Mouse (Mus musculus): Measurements from ENCODE around the gene Stxbp5l. TPM values are rescaled to one million over a fixed set of nuclear protein-coding genes. Genes with fewer than 3 reads are reported as not detected.

Gene Stxbp5l
- polyA plus RNA-seq, 1 experiment = not detected

DNA sequence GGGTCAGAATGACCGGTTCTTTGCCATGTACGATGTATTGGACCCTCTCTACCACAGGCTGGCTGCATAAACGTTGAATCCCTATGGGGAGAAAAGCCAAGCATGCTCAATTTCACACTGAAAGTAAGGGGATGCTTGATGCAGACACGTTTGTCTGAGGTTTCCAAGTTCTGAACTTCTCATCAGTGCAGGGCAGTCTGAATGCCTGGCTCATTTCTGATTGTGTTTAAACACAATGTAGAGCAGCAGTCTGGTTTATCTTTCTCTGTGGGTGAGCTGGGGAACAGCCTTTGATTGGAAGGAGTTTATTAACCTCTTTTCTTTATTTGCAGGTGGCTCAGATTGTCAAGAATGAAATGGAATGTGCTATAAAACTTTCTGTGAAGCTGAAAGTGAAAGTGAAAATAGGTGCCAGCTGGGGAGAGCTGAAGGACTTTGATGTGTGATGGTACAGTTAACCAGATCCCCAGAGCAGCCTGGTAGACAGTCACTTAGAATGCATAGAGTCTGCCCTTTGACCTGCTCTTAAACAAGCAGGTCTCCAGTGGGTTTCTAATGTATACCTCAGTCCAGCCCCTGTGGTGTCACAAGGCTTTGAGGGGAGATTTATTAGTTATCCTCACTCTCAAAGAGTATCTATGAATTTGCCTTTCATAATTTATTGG is 290.5 kb downstream of the Stxbp5l start:
- Histone ChIP-seq H3K4me3 (ENCODE audit: insufficient read depth, low read length) (no peak overlapping the region), H3K4me1 (ENCODE audit: control insufficient read depth, insufficient read depth, low read length) (0 out of 2 replicates have a peak, but pooled peaks cover 2% of the 10 kb centered on the region), H3K27ac (ENCODE audit: insufficient read depth, low read depth, low read length) (no peak overlapping the region)
- TF ChIP-seq CTCF (IDR thresholded peaks at IDR 0.05; ENCODE audit: low read depth, low read length) (no peak), POLR2A (IDR thresholded peaks at IDR 0.05; ENCODE audit: borderline replicate concordance, low read depth, low read length) (no peak)

DNA sequence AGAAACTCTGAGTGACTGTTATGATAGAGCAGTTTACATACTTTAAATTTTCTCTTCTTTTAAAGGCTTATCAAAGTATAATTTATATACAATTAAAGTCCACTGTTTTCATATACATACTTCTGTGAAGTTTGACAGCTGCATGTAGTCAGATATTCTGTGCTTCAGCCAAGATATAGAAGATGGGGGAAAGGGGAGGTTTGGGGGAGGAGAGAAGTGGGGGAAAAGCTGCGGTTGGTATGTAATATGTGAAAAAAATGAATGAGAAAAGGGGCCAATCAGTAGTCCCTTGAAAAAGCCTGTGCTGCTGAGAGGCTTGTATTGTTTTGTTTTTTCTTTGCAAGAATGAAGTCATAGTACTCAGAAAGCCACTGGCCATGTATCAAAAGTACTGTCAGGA is 295.1 kb downstream of the Stxbp5l start:
- no peak overlapping the region for H3K27ac ChIP-seq (ENCODE audit: insufficient read depth, low read depth, low read length)
- 0 out of 2 replicates have a peak, but pooled peaks cover 2% of the 10 kb centered on the region for H3K4me1 ChIP-seq (ENCODE audit: control insufficient read depth, insufficient read depth, low read length)
- no peak overlapping the region for H3K4me3 ChIP-seq (ENCODE audit: insufficient read depth, low read length)
- TF ChIP-seq POLR2A (IDR thresholded peaks at IDR 0.05; ENCODE audit: borderline replicate concordance, low read depth, low read length) = no peak
- TF ChIP-seq CTCF (IDR thresholded peaks at IDR 0.05; ENCODE audit: low read depth, low read length) = no peak

DNA sequence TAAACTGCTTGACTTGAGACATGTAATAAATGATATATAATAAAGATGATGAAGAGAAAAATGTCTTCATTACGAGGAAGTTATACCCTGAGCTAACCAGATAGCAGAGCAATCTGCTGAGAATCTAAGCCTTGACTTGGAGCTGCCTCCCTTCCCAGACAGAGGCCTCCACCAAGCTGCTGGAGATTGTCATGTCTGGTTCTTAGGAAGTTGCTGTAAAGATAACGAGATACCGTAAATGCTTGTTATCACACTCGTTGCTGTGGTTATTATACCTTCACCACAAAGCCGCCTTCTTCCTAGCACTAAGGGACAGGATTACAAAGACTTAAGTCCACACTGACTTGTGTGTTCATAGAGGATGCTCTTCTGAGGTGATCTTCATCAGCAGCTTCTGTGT is 312.4 kb downstream of the Stxbp5l start:
- Histone ChIP-seq H3K27ac (ENCODE audit: insufficient read depth, low read depth, low read length) (no peak overlapping the region), H3K4me1 (ENCODE audit: control insufficient read depth, insufficient read depth, low read length) (no peaks in the 10 kb centered on the region)
- TF ChIP-seq POLR2A (IDR thresholded peaks at IDR 0.05; ENCODE audit: borderline replicate concordance, low read depth, low read length) = no peak
- TF ChIP-seq CTCF (IDR thresholded peaks at IDR 0.05; ENCODE audit: low read depth, low read length) = no peak

More for the DNA sequence above, 312.4 kb downstream of the Stxbp5l start:
- H3K4me3 ChIP-seq (ENCODE audit: insufficient read depth, low read length) = no peak overlapping the region

Other genes with a start within 250 kb of the Stxbp5l start
- gene Gtf2e1, start 154.8 kb upstream of the Stxbp5l start, polyA plus RNA-seq (2012; ENCODE audit: insufficient read depth, insufficient read length, missing spikeins) = 8.3 and 9.4 TPM in 2 replicates
- gene Rabl3, start 154.9 kb upstream of the Stxbp5l start, polyA plus RNA-seq (2012; ENCODE audit: insufficient read depth, insufficient read length, missing spikeins) = 9.3 and 9.7 TPM in 2 replicates
- gene Hgd, start 195.2 kb upstream of the Stxbp5l start, polyA plus RNA-seq (2012; ENCODE audit: insufficient read depth, insufficient read length, missing spikeins) = not detected in 2 replicates